Mouse (Mus musculus) erythroblast, adult 5-6 weeks (primary cell): ENCODE results near the gene Dppa5a. TPM values are rescaled to one million over a fixed set of nuclear protein-coding genes. Genes with fewer than 3 reads are reported as not detected.
"Not testable (repeated sequence)": the region's sequence is repeated elsewhere in the genome, so short reads cannot be mapped to it uniquely, and the experiment has no call there.

ENCODE experiments used
- ATAC-seq: replicated peaks from 2 replicates; pipeline ENCODE4 v1.8.0; 2016; ENCODE audit warnings: moderate number of reproducible peaks, mild to moderate bottlenecking, moderate TSS enrichment, inconsistent platforms; ENCODE audit not compliant: poor library complexity, low FRiP score, severe bottlenecking
- total RNA-seq, 2 experiments: library from RNA; stranded (forward) in 1 of 2; stranded (reverse) in 1 of 2; fragments of 150-400 nt in 1 of 2; fragments of 200-764, 138-1000 nt in 1 of 2; gene quantifications; 2 replicates each; pipeline versions ENCODE4 v1.2.3 to v1.2.4; 2015 to 2017; ENCODE audit warnings: low replicate concordance in 2 of 2

The Dppa5a gene
- total RNA-seq (2015; ENCODE audit: low replicate concordance), result not detected in 2 replicates
- not detected in 2 replicates for total RNA-seq (2017; ENCODE audit: low replicate concordance)

GRCm38 (mm10) chr9:78367959-78368358 lies at the start of gene Dppa5a:
Gene Dppa5a, minus strand, starts transcription at chr9:78368177.
- ATAC-seq, result not testable (repeated sequence)

- no peak for ATAC-seq
Measured at GRCm38 (mm10) chr9:78401596-78401995, 33.6 kb upstream of the Dppa5a start.

GRCm38 (mm10) chr9:78400570-78400969 lies 32.6 kb upstream of the Dppa5a start:
- ATAC-seq, result no peak

- no peak for ATAC-seq
Measured at GRCm38 (mm10) chr9:78396517-78396916, 28.5 kb upstream of the Dppa5a start.

- ATAC-seq, result no peak
Measured at GRCm38 (mm10) chr9:78395630-78396351, 27.8 kb upstream of the Dppa5a start, which contains the start of gene Ddx43. Gene Ddx43, plus strand, starts transcription at chr9:78395777.

- ATAC-seq, result no peak
Measured at GRCm38 (mm10) chr9:78395244-78395629, 27.3 kb upstream of the Dppa5a start.

- ATAC-seq, result no peak
Measured at GRCm38 (mm10) chr9:78394602-78395001, 26.6 kb upstream of the Dppa5a start.

GRCm38 (mm10) chr9:78393741-78394140 lies 25.8 kb upstream of the Dppa5a start:
- no peak for ATAC-seq

- ATAC-seq, result no peak
Measured at GRCm38 (mm10) chr9:78389981-78390380, 22.0 kb upstream of the Dppa5a start.

- no peak for ATAC-seq
Measured at GRCm38 (mm10) chr9:78386947-78387346, 19.0 kb upstream of the Dppa5a start.

- ATAC-seq, result no peak
Measured at GRCm38 (mm10) chr9:78385893-78386292, 17.9 kb upstream of the Dppa5a start.

- ATAC-seq, result no peak
Measured at GRCm38 (mm10) chr9:78378113-78378785, 10.3 kb upstream of the Dppa5a start, which contains the start of gene Ooep. Gene Ooep, minus strand, starts transcription at chr9:78378725.

- no peak for ATAC-seq
Measured at GRCm38 (mm10) chr9:78377546-78377945, 9.6 kb upstream of the Dppa5a start.

GRCm38 (mm10) chr9:78375486-78375885 lies 7.5 kb upstream of the Dppa5a start:
- no peak for ATAC-seq

GRCm38 (mm10) chr9:78374885-78375389 lies 7.0 kb upstream of the Dppa5a start:
- no peak for ATAC-seq

GRCm38 (mm10) chr9:78374397-78374796 lies 6.4 kb upstream of the Dppa5a start:
- no peak for ATAC-seq

- no peak for ATAC-seq
Measured at GRCm38 (mm10) chr9:78372827-78373504, 5.0 kb upstream of the Dppa5a start.

GRCm38 (mm10) chr9:78371441-78371840 lies 3.5 kb upstream of the Dppa5a start:
- no peak for ATAC-seq

- no peak for ATAC-seq
Measured at GRCm38 (mm10) chr9:78369786-78370185, 1.8 kb upstream of the Dppa5a start.

GRCm38 (mm10) chr9:78369349-78369748 lies 1.4 kb upstream of the Dppa5a start:
- no peak for ATAC-seq
